Mouse (Mus musculus) stomach, postnatal 0 days (tissue): ENCODE measurements around the gene Ttll8.

Source experiments
- CTCF ChIP-seq: IDR thresholded peaks from 2 replicates; pipeline ENCODE4 v1.5.1; 2016; ENCODE audit warnings: antibody characterized with exemption, low read depth, mild to moderate bottlenecking, moderate library complexity
- EP300 ChIP-seq: optimal IDR thresholded peaks from 2 replicates; pipeline ENCODE3; 2016; ENCODE audit warnings: antibody characterized with exemption

GRCm38 (mm10) chr15:88942783-88943182 lies 11.4 kb downstream of the Ttll8 start:
- TF ChIP-seq CTCF, result no peak
- no peak for TF ChIP-seq EP300
